Mouse (Mus musculus): Measurements from ENCODE around the gene S1pr2.
"Not testable (repeated sequence)": the region's sequence is repeated elsewhere in the genome, so short reads cannot be mapped to it uniquely, and the experiment has no call there.

Gene S1pr2

GRCm38 (mm10) chr9:20976216-20976960 is at the start of gene S1pr2:
Gene S1pr2, minus strand, starts transcription at chr9:20976781.
- peak; percentile 90 to 95 for DNase-seq

GRCm38 (mm10) chr9:21025258-21025810 is 48.8 kb upstream of the S1pr2 start:
- DNase-seq, result peak; percentile 74 to 85

GRCm38 (mm10) chr9:21022726-21023125 is 46.1 kb upstream of the S1pr2 start:
- no peak for DNase-seq

GRCm38 (mm10) chr9:21022288-21022687 is 45.7 kb upstream of the S1pr2 start:
- DNase-seq, result peak in 1 of 2 experiments; percentile 71

GRCm38 (mm10) chr9:21021363-21021762 is 44.8 kb upstream of the S1pr2 start:
- DNase-seq, result no peak

GRCm38 (mm10) chr9:21018600-21018999 is 42.0 kb upstream of the S1pr2 start:
- DNase-seq, result peak in 1 of 2 experiments; percentile 42

- DNase-seq, result peak in 1 of 2 experiments; percentile 38
Measured at GRCm38 (mm10) chr9:21017177-21017575, 40.6 kb upstream of the S1pr2 start.

GRCm38 (mm10) chr9:21016331-21017176 is 40.0 kb upstream of the S1pr2 start:
- DNase-seq, result peak in 1 of 2 experiments; percentile 49

- DNase-seq, result peak; percentile 89 to 90
Measured at GRCm38 (mm10) chr9:21015571-21016130, 39.1 kb upstream of the S1pr2 start, which contains the start of gene Icam1. Gene Icam1, plus strand, starts transcription at chr9:21015985.

GRCm38 (mm10) chr9:21014691-21015570 is 38.4 kb upstream of the S1pr2 start:
- DNase-seq, result peak; percentile 81 to 83

GRCm38 (mm10) chr9:21012368-21012767 is 35.8 kb upstream of the S1pr2 start:
- no peak for DNase-seq

GRCm38 (mm10) chr9:21011846-21012312 is 35.3 kb upstream of the S1pr2 start:
- peak; percentile 67 to 83 for DNase-seq

- not testable (repeated sequence) for DNase-seq
Measured at GRCm38 (mm10) chr9:21010939-21011541, 34.5 kb upstream of the S1pr2 start.

GRCm38 (mm10) chr9:21010362-21010761 is 33.8 kb upstream of the S1pr2 start:
- peak in 1 of 2 experiments; percentile 71 for DNase-seq

GRCm38 (mm10) chr9:21008007-21008406 is 31.4 kb upstream of the S1pr2 start:
- DNase-seq, result no peak

- DNase-seq, result peak in 1 of 2 experiments; percentile 13
Measured at GRCm38 (mm10) chr9:21007313-21007952, 30.9 kb upstream of the S1pr2 start.

GRCm38 (mm10) chr9:21002627-21003551 is 26.3 kb upstream of the S1pr2 start, which contains the start of gene Mrpl4:
Gene Mrpl4, plus strand, starts transcription at chr9:21002738.
- peak; percentile 91 to 92 for DNase-seq

- DNase-seq, result no peak
Measured at GRCm38 (mm10) chr9:21002270-21002626, 25.7 kb upstream of the S1pr2 start.

GRCm38 (mm10) chr9:21001651-21002200 is 25.1 kb upstream of the S1pr2 start:
- DNase-seq, result no peak
